Mouse (Mus musculus) MEL-GATA-1-ER (cell line): ENCODE measurements at regions not wholly inside any gene's neighbourhood (a gene's known extent, or its start where the extent isn't known, plus 50 kb on each side); places are given as distances from the start of the nearest gene placed in this dataset.
"Not testable (repeated sequence)": the region's sequence is repeated elsewhere in the genome, so short reads cannot be mapped to it uniquely, and the experiment has no call there.

Source experiments
- DNase-seq: peaks from one replicate; pipeline ENCODE4 v3.0.0-alpha.2; 2012; ENCODE audit warnings: low read depth; ENCODE audit errors: extremely low read depth

DNA sequence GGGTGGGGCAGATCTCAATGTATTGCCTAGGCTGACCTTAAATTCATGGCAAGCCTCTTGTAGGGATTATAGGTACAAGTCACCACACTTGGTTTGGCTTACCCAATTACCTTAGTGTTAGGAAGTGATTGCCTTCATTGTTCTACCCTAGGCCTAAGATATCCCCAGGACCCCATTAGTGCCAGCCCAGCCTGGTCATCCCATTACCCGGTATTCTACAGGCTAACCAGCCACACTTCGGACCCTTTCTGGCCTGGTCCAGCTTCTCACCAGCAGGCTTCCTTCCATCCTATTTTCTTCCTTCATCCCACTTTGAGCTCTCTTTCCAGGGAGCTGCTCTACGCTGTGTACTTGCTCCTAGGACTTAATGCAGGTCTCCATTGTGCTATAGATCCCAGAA is 59.5 kb downstream of the Tex35 start:
- DNase-seq: no peak

DNA sequence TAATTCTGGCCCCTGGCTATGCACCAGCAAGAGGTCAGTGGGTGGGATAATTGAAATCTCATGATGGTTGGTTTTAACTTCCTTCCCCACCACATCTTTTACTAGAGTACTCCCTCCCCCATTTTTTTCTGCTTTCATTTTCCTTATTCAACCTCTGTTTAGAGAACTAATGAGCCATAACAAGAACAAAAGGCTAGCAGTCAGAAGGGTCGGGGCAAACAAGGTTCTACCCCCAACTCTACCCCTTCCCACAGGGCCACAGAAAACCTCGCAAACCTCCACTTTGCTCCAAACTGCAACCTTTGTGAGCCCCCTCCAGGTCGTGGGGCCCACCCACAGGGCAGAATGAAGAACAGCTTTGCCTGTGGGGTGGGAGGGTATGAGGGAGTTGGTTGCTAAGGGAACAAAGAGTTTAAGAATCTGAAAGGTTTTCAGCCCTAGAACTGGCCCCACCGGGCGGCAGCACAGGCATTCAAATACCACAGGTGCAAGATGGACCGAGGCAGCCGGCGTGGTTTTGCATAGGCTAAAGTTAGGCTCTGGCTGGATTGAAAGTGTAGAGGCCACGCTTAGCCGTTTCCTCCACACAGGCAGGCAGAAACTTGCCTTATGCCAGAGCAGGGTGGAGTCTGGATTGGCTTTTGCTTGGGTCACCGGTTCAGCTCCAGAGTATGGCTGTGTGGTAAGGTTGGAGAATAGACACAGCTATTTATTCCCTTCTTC is 60.1 kb downstream of the Tex35 start:
- no peak for DNase-seq

DNA sequence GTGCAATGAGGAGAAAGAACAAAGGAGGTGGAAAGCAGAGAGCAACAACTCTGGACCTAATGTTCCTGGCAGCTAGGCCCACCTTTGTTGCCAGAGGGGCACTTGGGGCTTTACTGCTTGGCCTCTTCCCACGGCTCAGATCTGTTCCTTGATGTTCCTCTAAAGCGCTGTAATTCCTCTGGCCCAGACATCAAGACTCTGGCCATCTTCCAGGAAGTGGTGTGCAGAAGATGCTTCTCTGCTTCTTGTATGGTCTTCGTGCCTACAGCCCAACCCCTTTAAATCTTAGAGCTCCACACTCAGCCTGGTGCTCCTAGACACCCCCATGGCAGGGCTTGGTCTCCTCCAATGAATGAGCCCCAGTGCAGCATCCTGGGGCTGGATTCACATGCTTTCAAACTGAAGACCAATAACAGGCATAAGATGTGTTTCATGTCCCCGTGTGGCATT is 60.7 kb downstream of the Tex35 start:
- DNase-seq: no peak

DNA sequence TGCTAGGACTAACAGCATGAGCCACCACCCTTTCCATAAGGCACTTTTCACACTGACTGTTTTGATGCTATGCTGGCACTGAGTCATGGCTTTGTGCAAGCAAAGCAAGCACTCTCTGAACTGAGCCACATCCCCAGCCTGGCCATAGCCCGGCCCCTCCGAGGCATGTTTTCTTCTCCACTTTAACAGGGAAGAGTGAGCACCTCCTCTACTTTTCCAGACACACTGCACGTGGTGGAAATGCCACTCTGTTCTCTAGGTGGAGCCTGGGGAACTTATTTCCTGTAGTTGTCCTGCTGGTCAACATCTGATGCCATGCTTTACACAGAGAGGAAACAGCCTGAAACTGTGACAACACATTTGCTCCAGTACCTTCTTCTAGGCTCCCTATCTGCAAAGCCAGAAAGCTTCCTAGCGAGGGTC is 61.7 kb downstream of the Tex35 start:
- DNase-seq: no peak

DNA sequence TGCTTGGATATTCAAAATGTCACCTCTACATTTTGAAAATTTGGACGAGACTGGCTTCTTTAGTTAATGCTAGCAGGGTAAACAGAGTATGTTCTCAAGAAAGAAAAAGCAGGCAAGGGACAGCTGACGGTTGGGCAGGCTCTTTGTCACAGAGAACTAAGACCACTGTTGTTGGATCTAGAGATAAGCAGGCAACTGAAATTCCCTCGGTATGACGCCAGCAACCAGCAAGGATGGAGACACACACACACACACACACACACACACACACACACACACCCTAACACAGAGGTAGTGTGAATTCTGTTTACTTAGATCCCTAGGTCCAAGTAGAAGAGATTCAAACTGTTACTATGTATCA is 68.7 kb downstream of the Tex35 start:
- no peak for DNase-seq

DNA sequence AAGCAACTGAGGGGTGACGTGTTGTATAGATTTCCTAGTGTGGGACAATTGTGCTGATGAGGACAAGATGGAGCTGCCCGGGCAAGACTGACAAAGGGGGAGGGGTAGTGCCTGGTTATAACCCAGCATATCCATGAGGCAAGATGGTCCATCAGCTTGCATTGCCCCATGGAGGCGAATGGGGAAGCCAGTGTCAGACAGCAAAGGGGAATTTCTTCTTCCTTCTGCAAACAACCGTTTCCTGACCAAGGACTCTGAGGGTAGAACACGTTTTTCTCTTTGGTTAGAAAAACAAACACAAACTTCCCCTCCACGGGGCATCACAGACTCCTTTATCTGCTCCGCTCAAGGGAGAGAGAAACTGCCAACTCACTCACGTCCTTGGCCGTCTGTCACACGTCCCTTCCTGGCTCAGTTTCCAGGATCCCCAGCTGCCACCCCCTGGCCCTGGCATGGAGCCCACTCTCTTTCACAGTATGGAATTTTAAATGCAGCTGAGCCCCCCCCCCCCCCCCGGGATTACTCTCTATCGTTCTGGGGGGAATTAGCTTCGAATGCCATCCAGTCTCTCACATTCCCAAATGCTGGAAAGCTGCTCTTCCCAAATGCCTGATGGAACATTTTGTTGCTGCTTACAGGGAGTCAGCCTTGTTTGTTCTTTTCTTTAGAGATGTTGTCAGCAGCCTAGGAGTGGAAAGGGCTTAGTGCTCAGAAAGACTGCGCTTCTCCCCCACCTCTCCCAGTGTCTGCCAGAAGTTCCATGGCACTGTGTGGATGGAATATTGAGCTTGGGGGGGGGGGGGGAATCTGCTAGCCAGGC is 69.3 kb downstream of the Tex35 start:
- peak; percentile 93 for DNase-seq

DNA sequence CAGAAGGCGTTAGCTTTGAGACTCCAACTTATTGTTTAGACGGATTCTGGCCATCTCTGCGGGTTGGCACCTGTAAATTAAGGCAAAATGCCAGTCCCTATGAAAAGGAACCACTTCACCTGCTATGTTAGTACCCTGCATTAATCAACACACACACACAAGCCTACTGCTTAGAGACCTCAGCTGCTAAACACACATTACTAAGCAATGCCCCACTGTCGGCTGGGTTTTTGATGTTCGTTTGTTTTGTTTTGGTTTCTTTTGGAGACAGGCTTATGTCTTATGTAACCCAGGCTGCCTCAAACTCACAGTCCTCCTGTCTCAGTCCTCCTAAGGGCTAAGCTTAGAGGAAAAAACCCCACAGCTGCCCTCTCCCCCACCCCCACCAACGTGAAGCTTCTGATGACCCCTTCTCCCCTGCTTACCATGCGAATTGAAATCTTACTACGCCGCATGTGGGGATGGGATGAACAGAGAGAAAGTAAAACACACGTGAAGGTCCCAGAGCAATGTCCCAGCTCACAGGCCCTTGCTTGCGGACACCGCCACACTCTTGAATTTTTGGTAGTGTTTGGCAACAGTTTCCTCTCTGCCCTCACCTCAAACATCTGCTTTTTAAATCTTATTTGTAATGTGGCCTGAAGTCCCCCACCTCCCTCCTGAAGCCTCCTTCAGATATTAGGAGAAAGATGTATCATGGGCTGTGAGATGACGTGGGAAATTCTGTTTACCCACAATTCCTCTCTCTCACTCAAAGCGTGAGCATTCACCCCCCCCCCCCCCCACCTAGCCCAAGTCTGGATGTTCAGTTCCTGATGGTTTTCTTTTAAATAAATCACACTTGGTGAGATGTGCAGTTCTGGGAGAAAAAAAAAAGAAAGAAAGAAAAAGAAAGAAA is 70.1 kb downstream of the Tex35 start:
- DNase-seq: no peak

DNA sequence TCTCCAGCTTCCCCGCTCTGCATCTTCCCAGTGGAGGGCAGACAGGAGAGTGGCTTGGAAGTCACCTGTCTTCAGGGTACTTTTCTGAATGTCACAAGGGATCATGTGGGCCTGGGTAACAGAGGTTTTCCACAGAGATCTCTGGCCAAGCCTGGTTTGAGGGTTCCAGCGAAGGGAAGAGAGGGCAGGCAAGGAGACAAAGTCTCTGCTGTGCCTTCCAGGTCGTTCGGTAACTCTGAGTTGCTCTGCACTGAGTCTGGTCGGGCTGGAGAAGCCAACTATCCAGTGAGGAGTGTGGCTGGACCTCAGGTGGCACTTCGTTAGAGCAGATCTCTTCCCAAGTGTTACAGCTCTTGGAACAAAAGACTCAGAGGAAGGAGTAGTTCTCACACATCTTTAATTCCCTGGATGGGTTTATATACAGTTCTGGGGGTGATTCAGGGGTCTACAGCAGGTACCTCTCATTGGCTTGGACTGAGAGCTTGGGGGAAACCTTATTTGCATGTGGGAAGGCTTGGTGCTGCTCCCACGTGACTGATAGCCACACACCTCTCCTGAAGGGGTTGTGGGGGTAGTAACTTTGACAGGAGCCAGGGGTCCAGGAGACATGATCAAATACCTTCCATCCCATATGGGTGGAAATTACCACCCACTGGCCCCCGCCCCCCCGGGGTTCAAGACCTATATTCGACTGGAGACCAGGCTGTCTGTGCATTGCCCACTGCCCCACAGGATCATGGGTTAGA is 71.1 kb downstream of the Tex35 start:
- no peak for DNase-seq

DNA sequence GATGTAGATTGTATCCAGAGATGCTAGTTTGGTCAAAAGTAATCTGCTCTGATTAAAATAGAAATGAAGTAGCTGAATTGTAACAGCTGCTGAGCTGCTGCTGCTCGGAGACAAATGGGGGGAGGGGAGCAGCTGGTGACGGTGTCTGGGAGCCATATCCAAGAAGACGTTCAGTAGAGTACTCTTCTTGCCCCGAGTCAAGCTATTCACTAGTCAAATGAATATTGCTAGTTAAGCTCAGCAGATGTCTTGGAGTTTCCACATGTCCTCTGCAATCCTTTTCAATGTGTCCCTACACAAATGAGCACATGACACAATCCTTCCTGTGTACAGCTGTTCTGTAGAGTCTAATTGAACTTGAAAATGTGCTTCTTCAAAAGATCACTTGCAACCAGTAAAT is 71.7 kb downstream of the Tex35 start:
- no peak for DNase-seq

DNA sequence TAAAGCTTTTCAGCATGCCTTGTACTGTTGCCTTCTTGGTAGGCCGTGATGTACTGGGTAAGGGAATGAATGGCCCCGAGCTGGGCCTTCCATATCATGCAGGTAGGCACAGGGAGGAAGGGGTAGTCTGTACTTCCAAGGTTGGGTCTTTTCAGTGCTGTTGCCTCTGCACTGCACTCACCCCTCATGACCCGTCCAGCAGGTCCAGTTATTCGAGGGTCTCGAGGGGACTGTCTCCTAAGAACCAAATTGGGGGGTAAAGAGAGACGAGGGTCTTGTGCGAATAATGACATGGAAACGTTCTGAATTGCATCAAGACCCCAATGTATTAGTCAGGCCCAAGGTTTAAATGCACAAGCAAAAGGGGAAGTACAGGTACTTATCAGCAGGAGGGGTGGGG is 73.3 kb downstream of the Tex35 start:
- DNase-seq: not testable (repeated sequence)

DNA sequence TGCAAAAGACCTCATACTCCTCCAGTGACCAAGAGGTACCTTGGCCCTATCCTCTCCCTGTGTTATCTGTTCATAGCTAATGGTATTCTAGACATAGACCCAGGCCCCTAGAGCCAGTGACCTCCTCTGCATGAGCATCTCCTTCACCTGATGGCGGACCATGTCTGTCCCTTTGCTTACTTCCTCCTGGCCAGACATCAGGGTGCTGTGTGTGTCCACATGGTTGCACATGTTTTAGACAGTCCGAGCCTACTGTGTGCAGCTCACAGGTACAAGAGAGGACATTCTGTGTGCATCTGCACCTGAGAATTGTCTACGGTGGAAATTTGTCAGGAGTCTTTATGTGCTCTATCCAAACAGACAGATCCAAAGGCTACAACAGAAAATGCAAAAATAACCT is 79.8 kb downstream of the Tex35 start:
- DNase-seq: no peak

DNA sequence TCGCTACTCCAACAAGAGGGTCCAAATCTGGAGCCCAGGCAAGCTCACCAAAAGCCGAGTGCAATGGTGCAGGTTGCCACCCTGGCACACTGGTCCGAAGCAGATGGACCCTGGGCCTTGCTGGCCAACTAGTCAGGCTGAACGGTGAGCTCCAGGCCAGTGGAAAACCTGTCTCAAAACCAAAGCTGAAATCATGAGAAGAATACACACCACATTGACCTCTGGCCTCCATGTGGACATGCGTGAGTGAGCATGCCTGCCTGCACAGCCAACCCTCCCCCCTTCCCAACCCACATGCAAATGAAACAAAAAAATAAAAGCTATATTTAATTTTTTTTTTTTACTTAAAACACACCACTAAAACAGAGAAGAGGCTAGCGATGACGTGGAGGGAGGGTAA is 80.8 kb downstream of the Tex35 start:
- DNase-seq: no peak

DNA sequence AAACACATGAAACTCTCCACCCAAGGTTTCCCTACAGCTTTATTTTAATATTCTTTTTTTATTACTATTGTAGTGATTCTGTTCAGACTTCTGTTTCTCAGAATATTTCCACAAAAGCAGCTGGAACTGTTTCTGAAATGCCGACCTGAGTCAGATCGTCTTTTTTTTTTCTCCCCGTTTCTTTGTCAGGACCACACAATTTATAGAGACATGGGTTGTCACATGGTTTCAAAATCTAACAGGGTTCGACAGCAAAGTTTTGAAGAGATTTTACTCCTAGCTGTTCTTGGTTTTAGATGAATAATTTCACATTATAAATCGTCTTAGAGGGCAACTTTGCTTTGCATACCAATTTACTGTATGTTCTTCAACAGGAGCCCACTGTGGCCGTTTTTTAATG is 84.0 kb upstream of the Ralgps2 start:
- DNase-seq: no peak

DNA sequence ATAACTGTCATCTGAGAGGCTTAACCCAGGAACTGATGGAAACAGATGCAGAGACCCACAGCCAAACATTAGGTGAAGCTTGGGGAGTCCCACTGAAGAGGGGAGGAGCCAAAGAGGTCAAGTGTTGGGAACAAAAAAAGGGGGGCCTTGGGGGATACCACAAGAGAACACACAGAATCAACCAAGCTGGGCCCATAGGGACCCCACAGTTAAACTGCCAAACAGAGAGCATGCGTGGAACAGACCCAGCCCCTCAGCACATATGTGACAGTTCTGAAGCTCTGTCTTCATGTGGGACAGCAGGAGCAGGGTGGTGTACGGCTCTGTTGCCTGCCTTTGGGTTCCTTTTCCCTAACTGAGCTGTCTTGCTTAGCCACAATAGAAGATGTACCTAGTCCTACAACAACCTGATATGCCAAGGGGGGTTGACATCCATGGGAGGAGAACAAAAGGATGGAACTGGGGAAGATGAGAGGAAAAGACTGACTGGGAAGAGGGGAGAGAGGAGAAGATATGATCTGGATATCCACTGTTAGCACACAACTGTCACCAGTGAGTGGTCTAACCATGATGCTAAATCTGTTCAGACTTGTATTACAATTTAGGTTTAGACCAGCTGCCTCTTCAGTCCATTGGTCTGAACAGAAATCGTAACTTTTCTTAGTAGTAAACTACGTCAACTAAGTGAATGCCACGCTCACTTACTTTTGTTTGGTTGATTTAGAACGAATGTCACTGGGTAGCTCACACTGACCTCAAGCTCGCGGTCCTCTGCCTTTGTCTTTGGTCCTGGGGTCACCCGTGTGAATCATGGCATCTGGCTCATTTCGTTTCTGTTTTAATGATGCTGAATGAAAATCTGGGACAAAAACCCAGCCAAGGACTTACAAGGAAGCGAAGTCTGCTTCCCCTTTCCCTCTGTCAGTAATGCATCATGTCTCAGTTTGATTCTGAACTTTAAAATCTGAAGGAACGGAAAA is 83.3 kb upstream of the Ralgps2 start:
- no peak for DNase-seq

DNA sequence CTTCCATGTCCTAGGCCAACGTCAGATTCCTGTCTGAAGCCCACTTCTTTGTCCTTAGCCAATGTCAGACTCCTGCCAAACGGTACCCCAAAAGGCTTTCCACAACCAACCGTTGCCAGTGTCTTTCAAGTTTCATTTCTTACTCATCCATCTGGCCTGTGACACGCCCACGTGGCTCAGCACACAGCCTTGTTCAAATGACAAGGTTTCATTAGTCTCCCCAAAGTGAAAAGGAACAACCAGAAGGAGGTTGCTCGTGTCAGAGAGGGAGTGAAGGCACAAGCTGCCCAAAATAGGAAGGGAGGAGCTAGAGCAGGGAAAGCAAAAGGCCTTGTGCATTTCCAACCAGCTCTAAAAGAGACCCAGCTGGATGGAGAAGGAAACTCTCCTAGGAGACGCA is 80.5 kb upstream of the Ralgps2 start:
- DNase-seq: no peak

DNA sequence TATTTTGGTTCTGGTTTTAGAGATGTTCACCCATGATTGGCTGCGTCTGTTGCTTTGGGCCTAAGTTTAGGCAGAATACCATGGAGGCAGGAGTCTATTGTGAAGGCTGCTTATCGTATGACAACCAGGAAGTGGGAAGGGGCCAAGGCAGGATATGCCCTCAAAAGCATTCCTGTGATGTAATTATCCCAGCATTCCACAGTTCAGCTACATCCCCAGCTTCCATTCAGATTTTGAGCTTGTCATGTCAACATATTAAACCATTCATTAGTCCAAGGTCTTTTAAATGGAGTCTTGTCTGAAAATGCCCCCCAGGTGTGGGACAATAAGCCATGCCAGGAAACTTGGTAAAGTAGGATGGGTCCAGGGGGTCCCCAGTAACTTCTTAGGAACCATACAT is 79.3 kb upstream of the Ralgps2 start:
- no peak for DNase-seq

DNA sequence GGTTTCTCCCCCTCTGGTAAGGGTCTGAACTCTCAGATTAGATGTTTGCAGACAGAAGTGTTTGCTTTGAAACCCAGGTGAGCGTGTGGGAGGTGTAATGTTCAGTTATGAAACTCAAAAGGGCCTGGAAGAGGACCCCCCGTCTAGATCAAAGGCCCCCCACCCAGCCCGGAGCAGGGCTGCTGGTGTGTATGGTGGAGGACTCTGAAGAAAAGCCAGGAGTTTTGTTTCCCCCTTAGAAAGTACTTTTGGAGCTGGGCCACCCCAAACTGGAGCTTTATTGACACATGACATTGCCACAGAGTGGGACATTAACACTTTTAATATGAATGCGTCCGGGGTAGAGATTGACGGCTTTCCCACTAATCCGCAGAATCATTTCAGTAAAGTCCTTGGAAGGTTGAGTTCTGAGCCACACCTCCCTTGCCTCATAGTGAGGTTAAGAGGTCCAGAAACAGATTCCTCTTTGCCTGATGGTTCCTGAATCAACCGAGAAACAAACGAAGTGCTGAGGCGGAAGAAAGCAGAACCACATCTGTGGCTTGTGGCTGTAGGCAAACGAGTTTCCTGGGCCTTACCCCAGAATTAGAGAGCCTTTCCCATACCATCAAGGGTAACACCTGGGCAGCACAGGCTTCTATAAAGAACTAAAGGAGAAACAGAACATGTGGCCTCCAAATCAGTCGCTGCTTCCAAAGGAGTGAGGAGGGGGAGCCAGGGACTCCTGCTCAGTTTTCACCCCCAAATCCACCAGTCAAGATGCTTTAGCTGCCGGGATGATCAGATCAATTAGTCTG is 78.0 kb upstream of the Ralgps2 start:
- no peak for DNase-seq

DNA sequence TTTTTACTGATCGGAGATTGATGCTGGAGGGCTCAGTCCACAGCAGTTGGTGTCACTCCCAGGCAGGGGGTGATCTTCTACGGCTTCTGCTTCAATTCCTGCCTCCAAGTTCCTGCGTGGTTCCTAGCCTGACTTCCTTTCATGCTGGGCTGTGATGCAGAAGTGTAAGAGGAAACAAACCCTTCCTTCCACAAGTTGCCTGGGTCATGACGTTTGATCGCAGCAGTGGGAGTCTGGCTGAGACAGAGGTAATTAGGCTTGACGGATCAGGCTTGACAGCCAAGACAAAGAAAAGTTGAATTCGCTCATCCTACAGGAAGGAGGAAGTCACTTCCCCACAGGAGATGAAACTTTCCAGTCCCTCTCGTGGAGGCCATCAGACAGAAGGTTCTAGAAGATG is 77.2 kb upstream of the Ralgps2 start:
- no peak for DNase-seq
